Mouse (Mus musculus): ENCODE measurements around the gene Ankrd44. TPM values are rescaled to one million over a fixed set of nuclear protein-coding genes. Genes with fewer than 3 reads are reported as not detected.

Gene Ankrd44
- polyA plus RNA-seq, 1 experiment from 2014 or later: 7.9 TPM

DNA sequence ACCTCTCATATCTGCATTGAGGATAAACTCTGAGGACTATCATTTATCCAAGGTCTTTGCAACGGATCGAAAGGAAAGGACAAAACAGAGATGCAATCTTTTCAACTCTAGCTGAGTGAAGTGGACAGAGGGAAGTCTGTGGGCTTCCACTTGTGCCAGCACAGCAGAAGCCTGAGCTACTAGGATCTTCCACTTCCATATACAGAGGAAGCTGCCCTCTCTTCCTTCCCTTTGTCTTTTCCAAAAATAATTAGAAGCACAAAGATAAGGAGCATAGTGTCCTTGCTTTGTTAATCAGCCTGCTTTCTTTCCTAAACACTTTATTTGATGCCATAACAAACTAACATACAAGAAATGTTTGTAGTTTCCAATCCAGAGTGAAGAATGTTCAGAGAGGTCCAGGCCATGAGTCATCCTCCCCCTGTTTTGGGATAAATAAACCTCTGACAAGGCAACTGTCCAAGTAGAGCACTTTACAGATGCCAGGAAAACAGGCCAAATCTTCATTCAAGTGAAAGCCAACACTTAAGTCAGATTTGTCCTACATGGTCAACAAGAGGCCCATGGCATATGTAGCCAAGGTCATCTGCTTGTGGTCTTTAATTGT, 160.5 kb downstream of the Ankrd44 start:
- ATAC-seq (replicated peaks; ENCODE audit: low FRiP score): no peak
- no peaks in the 10 kb centered on the region for H3K4me1 ChIP-seq

DNA sequence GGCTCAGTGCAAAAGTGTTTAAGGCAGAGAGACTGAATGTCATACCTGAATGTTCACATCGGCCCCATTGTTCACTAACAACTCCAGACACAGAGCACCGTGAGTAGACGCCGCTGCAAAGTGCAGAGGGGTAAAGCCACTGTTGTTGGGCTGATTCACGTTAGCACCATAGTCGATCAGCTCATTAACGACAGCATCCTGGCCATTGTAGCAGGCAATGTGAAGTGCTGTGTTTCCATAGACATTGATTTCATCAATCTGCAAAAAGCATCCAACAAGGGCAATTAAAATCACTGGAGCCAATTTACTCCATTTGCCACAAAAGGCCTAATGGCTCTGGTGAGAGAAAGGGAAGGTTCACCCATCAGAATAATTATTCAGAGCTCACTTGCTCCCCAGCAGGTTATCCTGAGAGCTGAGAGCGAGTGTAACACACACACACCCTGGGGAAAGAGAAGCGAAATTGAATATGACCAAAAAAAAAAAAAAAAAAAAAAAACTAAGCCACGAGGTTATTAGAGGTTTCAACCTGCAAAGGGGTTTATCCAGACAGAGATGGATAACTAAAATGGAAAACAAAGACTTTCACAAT, 163.9 kb downstream of the Ankrd44 start:
- Histone ChIP-seq H3K9me3 (replicated peaks) (no peaks in the 10 kb centered on the region), H3K36me3 (no peaks in the 10 kb centered on the region), H3K4me3 (replicated peaks) (no peak overlapping the region), H3K4me1 (no peaks in the 10 kb centered on the region), H3K27me3 (no peaks in the 10 kb centered on the region), H3K27ac (no peak overlapping the region), H3K9ac (no peak overlapping the region), H3K4me2 (no peak overlapping the region)
- no peak for ATAC-seq (replicated peaks; ENCODE audit: low FRiP score)
- 83% methylated on average over 10 of the region's 10 CpGs for WGBS

More for the DNA sequence above, 160.5 kb downstream of the Ankrd44 start:
- 94% methylated on average over 2 of the region's 2 CpGs for WGBS
- Histone ChIP-seq H3K27ac (no peak overlapping the region), H3K4me2 (no peak overlapping the region), H3K9ac (no peak overlapping the region), H3K36me3 (no peaks in the 10 kb centered on the region), H3K27me3 (no peaks in the 10 kb centered on the region), H3K9me3 (replicated peaks) (no peaks in the 10 kb centered on the region), H3K4me3 (replicated peaks) (no peak overlapping the region)

DNA sequence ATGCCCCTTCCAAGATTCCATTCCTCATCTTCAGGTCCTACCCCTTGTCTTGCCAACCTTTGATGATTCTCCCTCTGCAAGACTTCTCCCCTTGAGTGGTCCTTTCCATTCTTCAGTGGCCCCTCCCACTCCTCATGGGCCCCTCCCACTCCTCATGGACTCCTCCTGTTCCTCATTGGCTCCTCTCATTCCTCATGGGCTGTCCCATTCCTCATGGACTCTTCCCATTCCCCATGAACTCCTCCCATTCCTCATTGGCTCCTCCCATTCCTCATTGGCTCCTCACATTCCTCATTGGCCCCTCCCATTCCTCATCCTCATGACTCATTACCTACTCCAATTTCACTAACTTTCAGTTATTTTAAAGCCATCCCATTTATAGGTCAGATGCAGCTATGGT, 166.3 kb downstream of the Ankrd44 start:
- Histone ChIP-seq H3K27ac (no peak overlapping the region), H3K9me3 (replicated peaks) (no peaks in the 10 kb centered on the region), H3K4me3 (replicated peaks) (no peak overlapping the region), H3K27me3 (no peaks in the 10 kb centered on the region), H3K36me3 (no peaks in the 10 kb centered on the region), H3K9ac (no peak overlapping the region), H3K4me1 (no peaks in the 10 kb centered on the region), H3K4me2 (no peak overlapping the region)
- ATAC-seq (replicated peaks; ENCODE audit: low FRiP score): no peak

DNA sequence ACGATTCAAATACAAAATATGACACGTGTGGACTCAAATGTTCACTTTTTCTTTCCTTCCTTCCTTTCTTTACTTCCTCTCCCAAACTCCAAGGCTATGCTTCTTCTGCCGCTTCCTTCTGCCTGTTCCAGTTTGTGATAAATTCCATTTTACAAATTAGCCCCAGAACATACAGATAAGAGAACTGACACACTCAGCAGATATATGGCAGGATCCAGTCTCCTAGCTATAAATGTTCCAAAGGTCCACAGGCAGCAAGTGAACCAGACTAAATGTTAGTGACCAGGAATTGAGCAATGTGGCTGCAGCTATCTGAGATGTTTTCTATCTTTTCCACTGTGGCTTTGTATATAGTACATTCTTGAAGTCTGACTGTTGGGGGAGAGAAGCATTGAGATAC, 168.9 kb downstream of the Ankrd44 start:
- Histone ChIP-seq H3K27ac (no peak overlapping the region), H3K9ac (no peak overlapping the region), H3K4me3 (replicated peaks) (no peak overlapping the region), H3K36me3 (no peaks in the 10 kb centered on the region), H3K4me2 (no peak overlapping the region), H3K27me3 (no peaks in the 10 kb centered on the region), H3K4me1 (no peaks in the 10 kb centered on the region), H3K9me3 (replicated peaks) (no peaks in the 10 kb centered on the region)
- ATAC-seq (replicated peaks; ENCODE audit: low FRiP score): no peak
- WGBS: 73% methylated on average over 3 of the region's 3 CpGs

DNA sequence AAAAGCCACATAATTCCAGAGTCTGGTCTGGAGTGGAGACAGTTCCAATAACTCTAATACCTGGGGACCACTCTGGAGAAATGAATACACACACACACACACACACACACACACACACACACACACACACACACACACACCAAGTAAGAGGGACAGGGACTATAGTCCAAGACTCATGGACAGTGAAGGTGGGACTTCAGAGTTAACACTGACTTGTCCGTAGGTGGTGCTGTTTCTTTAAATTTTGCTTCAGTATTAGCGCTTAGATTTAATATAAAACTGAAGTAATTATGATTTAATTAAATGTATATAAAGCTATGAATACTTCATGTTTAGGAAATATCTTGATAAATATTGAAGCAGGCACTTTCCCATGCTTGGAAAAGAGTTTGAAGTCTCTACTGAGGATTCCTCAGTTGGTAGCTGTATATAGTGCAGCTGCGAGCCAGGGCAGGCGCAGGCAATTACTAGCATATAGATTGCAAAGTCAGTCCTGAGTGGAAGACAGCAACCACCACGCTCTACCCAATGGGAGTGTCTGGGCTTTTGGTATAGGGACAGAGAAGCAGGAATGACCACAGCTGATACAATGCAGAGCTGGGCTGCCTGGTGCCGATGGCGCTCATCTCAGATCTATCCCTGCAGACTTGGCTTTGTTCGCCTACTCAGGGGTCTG, 170.4 kb downstream of the Ankrd44 start:
- no peak overlapping the region for H3K4me2 ChIP-seq
- H3K27me3 ChIP-seq: no peaks in the 10 kb centered on the region
- H3K9ac ChIP-seq: no peak overlapping the region
- no peak for ATAC-seq (replicated peaks; ENCODE audit: low FRiP score)
- no peaks in the 10 kb centered on the region for H3K36me3 ChIP-seq
- H3K4me1 ChIP-seq: no peaks in the 10 kb centered on the region
- H3K9me3 ChIP-seq (replicated peaks): no peaks in the 10 kb centered on the region
- 82% methylated on average over 8 of the region's 8 CpGs for WGBS
- no peak overlapping the region for H3K4me3 ChIP-seq (replicated peaks)
- H3K27ac ChIP-seq: no peak overlapping the region

DNA sequence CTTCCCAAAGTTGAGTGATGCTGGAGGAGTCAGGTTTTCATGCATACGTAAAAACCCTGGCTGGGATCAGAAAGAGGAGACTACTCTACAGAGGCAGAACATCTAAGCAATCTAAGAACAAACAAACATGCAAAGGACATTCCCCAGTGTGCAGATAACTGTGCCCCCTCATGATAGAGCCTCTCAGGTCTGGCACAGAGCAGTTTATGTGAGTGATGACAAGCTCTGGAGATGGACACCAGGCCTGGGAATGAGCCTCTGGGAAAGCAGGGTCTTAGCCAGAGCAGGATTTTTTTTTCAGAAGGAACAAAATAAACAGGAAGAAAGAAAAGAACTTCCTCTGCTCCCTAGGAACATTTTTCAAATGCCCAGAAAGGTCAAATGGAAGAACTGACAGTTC, 176.2 kb downstream of the Ankrd44 start:
- 54% methylated on average over 1 of the region's 1 CpGs for WGBS
- Histone ChIP-seq H3K27ac (no peak overlapping the region), H3K4me1 (no peaks in the 10 kb centered on the region), H3K36me3 (no peaks in the 10 kb centered on the region), H3K9ac (no peak overlapping the region), H3K4me3 (replicated peaks) (no peak overlapping the region), H3K9me3 (replicated peaks) (no peaks in the 10 kb centered on the region), H3K27me3 (no peaks in the 10 kb centered on the region), H3K4me2 (no peak overlapping the region)
- no peak for ATAC-seq (replicated peaks; ENCODE audit: low FRiP score)

DNA sequence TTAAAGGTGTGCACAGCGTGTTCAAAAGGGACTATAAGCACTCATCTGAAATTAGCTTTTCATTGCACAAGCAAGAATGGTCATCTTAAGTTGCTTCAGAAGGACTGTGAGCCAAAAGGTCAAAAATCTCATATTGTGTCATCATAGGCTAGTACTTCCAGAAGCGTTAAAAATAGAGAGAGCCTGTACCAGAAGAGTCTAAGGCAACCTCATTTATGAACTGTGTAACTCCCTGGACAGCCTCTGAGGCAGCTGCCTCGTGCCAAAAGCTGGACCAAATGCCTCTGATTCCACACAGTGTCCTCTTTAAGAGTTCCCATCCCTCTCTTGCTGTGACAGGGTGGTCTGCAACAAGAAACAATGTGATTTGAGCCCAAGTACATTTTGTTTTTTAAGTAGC, 176.7 kb downstream of the Ankrd44 start:
- Histone ChIP-seq H3K4me3 (replicated peaks) (no peak overlapping the region), H3K27me3 (no peaks in the 10 kb centered on the region), H3K4me1 (no peaks in the 10 kb centered on the region), H3K9me3 (replicated peaks) (no peaks in the 10 kb centered on the region), H3K27ac (no peak overlapping the region), H3K4me2 (no peak overlapping the region), H3K9ac (no peak overlapping the region), H3K36me3 (no peaks in the 10 kb centered on the region)
- no peak for ATAC-seq (replicated peaks; ENCODE audit: low FRiP score)
- 60% methylated on average over 3 of the region's 3 CpGs for WGBS

DNA sequence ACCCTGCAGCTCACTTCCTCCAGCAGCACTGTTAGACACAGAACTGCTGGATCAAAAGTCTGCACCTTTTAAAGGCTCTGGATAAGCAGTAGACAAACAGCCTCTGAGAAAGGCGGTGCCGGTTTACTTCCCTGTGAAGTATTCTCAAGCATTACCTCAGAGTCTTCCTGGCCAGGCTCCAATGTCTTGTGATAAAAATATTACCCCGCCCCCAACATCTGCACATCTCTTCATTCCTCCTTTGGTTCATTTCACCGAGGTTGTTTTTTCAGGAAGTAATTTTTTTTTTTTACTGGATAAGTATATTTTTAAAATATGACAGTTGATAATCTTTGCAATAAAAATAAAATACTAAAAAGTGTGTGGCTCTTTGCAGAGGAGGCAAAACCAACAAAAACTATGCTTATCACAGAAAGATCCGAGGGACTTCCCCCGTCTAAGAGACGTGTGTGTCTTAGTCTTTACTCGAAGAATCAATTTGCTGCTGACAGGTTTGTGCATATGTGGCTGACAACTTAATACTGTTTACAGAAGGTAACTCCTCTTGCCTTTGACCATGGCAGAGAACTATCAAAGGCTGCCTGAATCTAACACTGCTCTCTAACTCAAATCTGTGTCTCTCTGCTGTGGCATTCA, 178.3 kb downstream of the Ankrd44 start:
- H3K27ac ChIP-seq: no peak overlapping the region
- H3K4me1 ChIP-seq: no peaks in the 10 kb centered on the region
- H3K36me3 ChIP-seq: no peaks in the 10 kb centered on the region
- WGBS: 36% methylated on average over 8 of the region's 8 CpGs
- no peak overlapping the region for H3K4me2 ChIP-seq
- H3K9me3 ChIP-seq (replicated peaks): no peaks in the 10 kb centered on the region
- H3K27me3 ChIP-seq: no peaks in the 10 kb centered on the region
- no peak overlapping the region for H3K4me3 ChIP-seq (replicated peaks)
- no peak for ATAC-seq (replicated peaks; ENCODE audit: low FRiP score)
- H3K9ac ChIP-seq: no peak overlapping the region

DNA sequence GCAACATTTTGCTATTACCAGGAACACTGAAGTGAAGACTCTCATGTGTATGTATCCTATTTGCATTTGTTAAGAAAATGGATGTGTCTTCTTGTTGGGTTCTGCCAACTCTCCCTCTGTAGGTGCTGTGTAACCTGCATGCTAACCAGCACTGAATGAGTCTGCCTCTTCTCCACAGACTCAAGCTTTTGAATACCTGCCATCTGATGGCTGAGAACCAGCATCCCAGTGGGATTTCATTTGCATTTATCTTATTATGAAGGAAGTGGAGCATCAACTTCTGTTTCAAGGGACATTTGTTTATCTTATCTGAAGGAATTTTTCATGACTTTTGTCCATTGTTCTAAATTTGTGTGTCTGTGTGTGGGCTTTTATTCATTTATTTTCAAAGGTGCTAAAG, 180.5 kb downstream of the Ankrd44 start:
- Histone ChIP-seq H3K27ac (no peak overlapping the region), H3K9me3 (replicated peaks) (no peaks in the 10 kb centered on the region), H3K4me3 (replicated peaks) (no peak overlapping the region), H3K27me3 (no peaks in the 10 kb centered on the region), H3K9ac (no peak overlapping the region), H3K4me2 (no peak overlapping the region), H3K4me1 (no peaks in the 10 kb centered on the region), H3K36me3 (no peaks in the 10 kb centered on the region)
- ATAC-seq (replicated peaks; ENCODE audit: low FRiP score): no peak

DNA sequence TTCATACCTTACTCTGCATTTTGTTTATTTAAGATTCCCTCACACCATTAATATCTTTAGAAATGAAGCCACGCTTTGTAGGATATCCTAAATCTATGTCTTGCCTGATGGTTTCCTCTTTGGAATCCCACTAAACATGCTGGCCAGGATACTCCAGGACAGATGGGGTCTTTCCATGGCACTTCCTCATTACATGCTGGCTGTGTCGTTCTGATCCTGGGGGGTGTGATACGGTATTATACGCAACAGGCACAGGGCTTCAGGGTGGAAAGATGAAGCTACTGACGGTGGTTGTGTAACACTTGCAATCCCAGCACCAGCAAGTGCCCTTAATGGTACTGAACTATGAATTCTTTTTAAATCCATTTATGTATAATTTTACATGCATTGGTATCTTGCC, 182.0 kb downstream of the Ankrd44 start:
- Histone ChIP-seq H3K4me3 (replicated peaks) (no peak overlapping the region), H3K36me3 (no peaks in the 10 kb centered on the region), H3K9ac (no peak overlapping the region), H3K9me3 (replicated peaks) (no peaks in the 10 kb centered on the region), H3K4me1 (no peaks in the 10 kb centered on the region), H3K27ac (no peak overlapping the region), H3K4me2 (no peak overlapping the region), H3K27me3 (no peaks in the 10 kb centered on the region)
- ATAC-seq (replicated peaks; ENCODE audit: low FRiP score): no peak
- WGBS: 76% methylated on average over 5 of the region's 5 CpGs

DNA sequence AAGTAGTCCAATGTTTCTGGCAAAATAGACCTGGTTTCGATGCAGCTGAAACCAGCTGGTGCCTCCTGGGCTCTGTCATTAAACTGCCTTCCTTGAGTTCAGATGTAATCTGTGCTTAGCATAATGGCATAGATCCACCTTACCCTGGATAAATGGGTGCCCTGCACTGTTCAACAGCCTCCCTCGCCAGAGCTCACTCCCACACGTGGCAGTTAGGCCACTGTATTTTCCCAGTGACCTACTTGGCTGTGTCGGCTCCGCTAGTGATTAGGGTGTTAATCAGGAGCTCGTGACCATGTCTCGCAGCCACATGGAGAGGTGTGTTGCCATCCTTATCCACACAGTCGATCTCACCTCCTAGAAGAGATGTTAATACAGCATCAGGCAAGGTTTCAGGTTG, 183.1 kb downstream of the Ankrd44 start:
- no peak for ATAC-seq (replicated peaks; ENCODE audit: low FRiP score)
- Histone ChIP-seq H3K27ac (no peak overlapping the region), H3K9me3 (replicated peaks) (no peaks in the 10 kb centered on the region), H3K4me1 (no peaks in the 10 kb centered on the region), H3K36me3 (no peaks in the 10 kb centered on the region), H3K4me2 (no peak overlapping the region), H3K9ac (no peak overlapping the region), H3K27me3 (no peaks in the 10 kb centered on the region), H3K4me3 (replicated peaks) (no peak overlapping the region)
- WGBS: 58% methylated on average over 8 of the region's 8 CpGs

DNA sequence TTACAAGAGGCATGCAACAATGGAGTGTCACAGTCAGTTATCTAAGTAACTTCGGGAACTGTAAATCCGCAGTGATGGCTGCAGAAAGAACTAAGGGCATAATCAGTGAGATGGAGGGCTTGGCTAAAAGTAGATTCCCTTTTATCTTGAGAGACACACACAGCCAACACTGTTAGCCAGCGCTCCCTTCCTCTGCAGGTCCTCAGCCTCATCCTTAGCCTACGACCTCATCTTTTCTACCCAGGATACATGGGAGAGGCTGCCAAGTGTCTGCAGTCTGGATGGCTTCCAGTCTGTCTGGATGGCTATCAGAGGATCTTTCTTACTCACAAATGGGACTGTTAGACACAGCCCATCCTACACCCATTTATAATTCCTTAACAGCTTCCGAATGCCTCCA, 185.3 kb downstream of the Ankrd44 start:
- H3K4me1 ChIP-seq: no peaks in the 10 kb centered on the region
- no peak overlapping the region for H3K4me2 ChIP-seq
- H3K27me3 ChIP-seq: no peaks in the 10 kb centered on the region
- H3K9ac ChIP-seq: no peak overlapping the region
- WGBS: 83% methylated on average over 5 of the region's 5 CpGs
- H3K27ac ChIP-seq: no peak overlapping the region
- no peak overlapping the region for H3K4me3 ChIP-seq (replicated peaks)
- no peak for ATAC-seq (replicated peaks; ENCODE audit: low FRiP score)
- H3K36me3 ChIP-seq: no peaks in the 10 kb centered on the region
- H3K9me3 ChIP-seq (replicated peaks): no peaks in the 10 kb centered on the region

Data from kidney, embryonic 15.5 days (tissue).